Mouse (Mus musculus): Measurements from ENCODE around the gene Rhbdd3.

GRCm38 (mm10) chr11:5141965-5142364 is 43.2 kb downstream of the Rhbdd3 start:
- TF ChIP-seq CTCF (IDR thresholded peaks at IDR 0.05; ENCODE audit: control insufficient read depth, insufficient read depth, insufficient replicate concordance, low read depth, low read length) (no peak), POLR2A (IDR thresholded peaks at IDR 0.05; ENCODE audit: control insufficient read depth, low read depth, low read length) (no peak)

Data from testis, adult 2 months (tissue).